Mouse (Mus musculus) neural tube, embryonic 14.5 days (tissue): ENCODE measurements around the gene Pdk3. TPM values are rescaled to one million over a fixed set of nuclear protein-coding genes. Genes with fewer than 3 reads are reported as not detected.

Experiments
- ATAC-seq: fragments of 200-750 bp; cut with Nextera tagmentation; 2 replicates; pipeline ENCODE4 v1.8.0; 2017; ENCODE audit warnings: low read depth, mild to moderate bottlenecking, moderate TSS enrichment, moderate library complexity
- H3K27ac ChIP-seq: fragments of 300-500 bp; sonication (generic); 2 replicates; pipeline ENCODE4 v1.5.1; 2014; ENCODE audit warnings: low read depth, mild to moderate bottlenecking, control low read depth, low read length, moderate library complexity, mixed read lengths
- H3K27me3 ChIP-seq: fragments of 300-500 bp; sonication (generic); 2 replicates; pipeline ENCODE4 v1.6.1; 2014; ENCODE audit warnings: low read length; ENCODE audit not compliant: control insufficient read depth, insufficient read depth
- H3K36me3 ChIP-seq: fragments of 300-500 bp; sonication (generic); 2 replicates; pipeline ENCODE4 v1.6.1; 2014; ENCODE audit warnings: low read length, mixed read lengths; ENCODE audit not compliant: control insufficient read depth, insufficient read depth
- H3K4me1 ChIP-seq: fragments of 300-500 bp; sonication (generic); 2 replicates; pipeline ENCODE4 v1.6.1; 2014; ENCODE audit warnings: low read length; ENCODE audit not compliant: control insufficient read depth, insufficient read depth
- H3K4me2 ChIP-seq: fragments of 300-500 bp; sonication (generic); 2 replicates; pipeline ENCODE4 v1.6.1; 2014; ENCODE audit warnings: mild to moderate bottlenecking, low read depth, low read length, control low read depth
- H3K4me3 ChIP-seq: fragments of 300-500 bp; sonication (generic); 2 replicates; pipeline ENCODE4 v1.5.1; 2014; ENCODE audit warnings: low read depth, low read length, control low read depth, mixed read lengths
- H3K9ac ChIP-seq: fragments of 300-500 bp; sonication (generic); replicated peaks from 2 replicates; pipeline ENCODE4 v1.6.1; 2014; ENCODE audit warnings: low read depth, mild to moderate bottlenecking, control low read depth, low read length, mixed read lengths
- H3K9me3 ChIP-seq: fragments of 300-500 bp; sonication (generic); 2 replicates; pipeline ENCODE4 v1.6.1; 2016; ENCODE audit warnings: low read length; ENCODE audit not compliant: control insufficient read depth
- WGBS: fragments of 180-500 bp; shearing (Covaris S2); extraction: QIAGEN DNeasy Blood & Tissue Kit; methylation state at CpG from one replicate; pipeline ENCODE4 v1.1.7; 2014; 5-methylcytosine and 5-hydroxymethylcytosine counted together
- polyA plus RNA-seq: library from polyadenylated mRNA; unstranded; fragments of >200 nt; fragmentation: Nextera tagmentation; extraction: Ambion mirVana; gene quantifications from 2 replicates; pipeline ENCODE4 v1.2.1, GENCODE M21; 2014

Pdk3 gene
- polyA plus RNA-seq, 1 experiment from 2014 or later, result 22.5 TPM

- Histone ChIP-seq H3K4me2 (no peak overlapping the region), H3K36me3 (no peaks in the 10 kb centered on the region), H3K9me3 (no peaks in the 10 kb centered on the region), H3K9ac (no peak overlapping the region), H3K4me3 (no peak overlapping the region), H3K4me1 (no peaks in the 10 kb centered on the region), H3K27ac (no peak overlapping the region), H3K27me3 (no peaks in the 10 kb centered on the region)
- ATAC-seq, result no peak
These were observed 38.8 kb downstream of the Pdk3 start for GRCm38 (mm10) chrX:93793168-93793567.

GRCm38 (mm10) chrX:93789562-93789961, 42.4 kb downstream of the Pdk3 start:
- Histone ChIP-seq H3K36me3 (no peaks in the 10 kb centered on the region), H3K9ac (no peak overlapping the region), H3K9me3 (no peaks in the 10 kb centered on the region), H3K27ac (no peak overlapping the region), H3K4me1 (no peaks in the 10 kb centered on the region), H3K4me3 (no peak overlapping the region), H3K4me2 (no peak overlapping the region), H3K27me3 (no peaks in the 10 kb centered on the region)
- no peak for ATAC-seq
- 62% methylated on average over 1 of the region's 1 CpGs for WGBS

- Histone ChIP-seq H3K36me3 (no peaks in the 10 kb centered on the region), H3K9ac (no peak overlapping the region), H3K4me2 (no peak overlapping the region), H3K27ac (no peak overlapping the region), H3K4me3 (no peak overlapping the region), H3K27me3 (no peaks in the 10 kb centered on the region), H3K9me3 (no peaks in the 10 kb centered on the region), H3K4me1 (no peaks in the 10 kb centered on the region)
- ATAC-seq, result no peak
- whole genome bisulfite sequencing, result 82% methylated on average over 3 of the region's 3 CpGs
These were observed 71.2 kb downstream of the Pdk3 start for GRCm38 (mm10) chrX:93760770-93761169.

DNA sequence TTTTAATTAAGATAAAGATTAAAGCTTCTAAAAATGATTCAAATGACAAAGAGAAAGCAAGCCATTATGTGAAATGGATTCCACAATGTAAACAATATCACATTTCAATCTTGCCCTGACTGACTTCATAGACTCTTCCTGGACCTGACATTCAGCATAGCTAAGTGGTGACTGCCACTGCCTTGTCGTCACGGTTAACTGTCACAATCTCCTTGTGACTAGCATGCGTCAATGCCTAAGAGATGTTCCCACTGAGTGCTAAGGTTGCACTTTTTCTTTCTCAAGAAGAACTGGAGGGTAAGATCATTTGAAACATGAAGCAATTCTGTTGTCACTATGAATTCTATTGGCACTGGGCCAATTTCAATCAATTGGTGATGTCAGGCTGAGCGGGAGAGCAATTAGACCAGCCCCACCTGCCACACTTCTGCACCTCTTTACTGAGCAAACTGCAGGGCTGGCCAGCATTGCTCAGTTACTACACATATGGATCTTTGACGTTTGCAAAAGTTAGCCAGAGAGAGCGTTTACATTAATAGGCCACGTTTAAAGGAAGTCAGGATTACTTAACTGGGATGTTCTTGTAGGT, 75.0 kb downstream of the Pdk3 start:
- H3K27me3 ChIP-seq, result no peaks in the 10 kb centered on the region
- H3K4me1 ChIP-seq, result no peaks in the 10 kb centered on the region
- H3K36me3 ChIP-seq, result no peaks in the 10 kb centered on the region
- no peak for ATAC-seq
- no peaks in the 10 kb centered on the region for H3K9me3 ChIP-seq
- no peak overlapping the region for H3K4me3 ChIP-seq
- H3K4me2 ChIP-seq, result no peak overlapping the region
- H3K9ac ChIP-seq, result no peak overlapping the region
- no peak overlapping the region for H3K27ac ChIP-seq
- WGBS, result 55% methylated on average over 7 of the region's 7 CpGs

- Histone ChIP-seq H3K4me2 (no peak overlapping the region), H3K27ac (no peak overlapping the region), H3K36me3 (no peaks in the 10 kb centered on the region), H3K4me1 (no peaks in the 10 kb centered on the region), H3K27me3 (no peaks in the 10 kb centered on the region), H3K9me3 (no peaks in the 10 kb centered on the region), H3K9ac (no peak overlapping the region), H3K4me3 (no peak overlapping the region)
- peak; percentile 54; the same call in 1 of the 2 replicates for ATAC-seq
- 55% methylated on average over 11 of the region's 11 CpGs for WGBS
These were observed 76.7 kb downstream of the Pdk3 start for GRCm38 (mm10) chrX:93755210-93755842.

DNA sequence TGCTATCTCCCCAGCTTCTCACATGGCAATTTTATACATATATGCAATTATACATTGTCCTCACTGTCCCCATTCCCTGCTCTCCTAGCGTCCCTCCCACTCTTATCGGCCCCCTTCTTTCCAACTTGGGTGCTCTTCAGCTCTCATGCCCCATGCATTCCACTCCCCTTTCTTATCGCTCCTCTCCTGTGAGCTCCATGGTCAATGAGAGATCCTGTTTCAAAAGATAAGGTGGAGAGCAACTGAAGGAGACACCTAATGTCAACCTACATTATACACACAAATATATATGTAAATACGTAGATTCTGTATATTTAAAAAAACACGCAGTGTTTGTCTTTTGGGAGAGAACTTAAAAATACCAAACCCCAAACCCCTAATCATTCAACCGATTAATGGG, 81.4 kb downstream of the Pdk3 start:
- H3K27me3 ChIP-seq, result no peaks in the 10 kb centered on the region
- H3K4me3 ChIP-seq, result no peak overlapping the region
- no peaks in the 10 kb centered on the region for H3K9me3 ChIP-seq
- no peak overlapping the region for H3K27ac ChIP-seq
- no peaks in the 10 kb centered on the region for H3K36me3 ChIP-seq
- no peak for ATAC-seq
- no peaks in the 10 kb centered on the region for H3K4me1 ChIP-seq
- WGBS, result 95% methylated on average over 6 of the region's 6 CpGs
- H3K9ac ChIP-seq, result no peak overlapping the region
- no peak overlapping the region for H3K4me2 ChIP-seq

DNA sequence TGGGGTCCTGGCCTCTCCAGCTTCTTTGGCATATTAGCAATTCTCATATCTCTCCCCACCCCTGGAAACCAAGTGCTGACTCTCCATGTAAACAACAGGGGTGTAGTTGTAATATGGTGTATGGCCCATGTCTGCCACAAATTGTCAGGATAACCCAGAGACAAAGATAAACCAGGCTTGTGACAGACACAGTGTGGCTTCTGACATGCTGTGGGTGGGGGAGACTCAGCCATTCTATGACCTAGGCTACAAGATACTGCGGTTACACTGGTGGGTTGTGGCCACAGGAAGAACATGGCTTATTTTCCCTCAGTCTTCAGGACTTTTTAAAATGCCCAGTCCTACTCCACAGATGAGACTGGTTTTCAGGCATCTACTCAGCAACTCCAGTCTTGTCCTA, 82.8 kb downstream of the Pdk3 start:
- 90% methylated on average over 1 of the region's 1 CpGs for WGBS
- no peaks in the 10 kb centered on the region for H3K9me3 ChIP-seq

DNA sequence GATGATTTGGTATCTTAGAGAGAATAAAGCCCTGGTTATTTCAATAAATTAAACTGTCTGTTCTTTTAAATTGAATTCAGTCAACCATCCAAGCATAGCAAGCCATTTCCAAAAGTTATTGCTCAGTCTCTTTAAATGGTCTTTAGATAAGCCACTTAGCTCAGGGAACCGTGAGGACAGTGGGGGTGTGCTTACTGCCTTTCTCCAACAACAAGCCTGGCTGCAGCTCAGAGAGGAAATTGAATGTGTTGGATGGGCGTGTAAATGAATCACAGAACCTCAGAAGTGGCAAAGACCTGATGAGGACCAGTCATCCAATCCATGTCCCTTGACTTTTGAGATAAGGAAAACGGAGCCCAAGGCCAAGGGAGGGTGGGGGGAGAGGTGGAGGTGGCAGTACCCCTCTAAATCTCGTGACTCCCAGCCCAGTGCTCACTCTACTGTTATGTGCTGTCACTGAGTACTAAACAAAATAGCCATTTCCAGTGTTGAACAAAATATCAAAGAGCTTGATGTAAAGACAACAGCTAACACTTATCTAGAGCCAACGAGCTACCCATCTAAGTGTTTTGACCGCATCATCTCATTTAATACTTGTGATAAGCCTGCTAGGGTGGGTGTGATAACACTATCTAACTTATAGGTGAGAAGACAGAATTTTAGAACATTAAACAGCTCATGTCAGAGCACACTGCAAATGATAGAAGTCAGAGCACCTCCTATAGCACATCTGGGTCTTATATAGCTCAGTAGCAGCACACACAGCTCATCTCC, 98.8 kb downstream of the Pdk3 start:
- Histone ChIP-seq H3K27ac (no peak overlapping the region), H3K27me3 (no peaks in the 10 kb centered on the region), H3K4me1 (no peaks in the 10 kb centered on the region), H3K9ac (no peak overlapping the region), H3K36me3 (no peaks in the 10 kb centered on the region), H3K9me3 (no peaks in the 10 kb centered on the region), H3K4me2 (no peak overlapping the region), H3K4me3 (no peak overlapping the region)
- ATAC-seq, result no peak; the same call in 1 of the 2 replicates
- 48% methylated on average over 6 of the region's 6 CpGs for WGBS

More for the DNA sequence above, 82.8 kb downstream of the Pdk3 start:
- ATAC-seq, result no peak
- no peak overlapping the region for H3K27ac ChIP-seq
- H3K4me1 ChIP-seq, result no peaks in the 10 kb centered on the region
- H3K27me3 ChIP-seq, result no peaks in the 10 kb centered on the region
- no peaks in the 10 kb centered on the region for H3K36me3 ChIP-seq
- H3K4me2 ChIP-seq, result no peak overlapping the region
- H3K4me3 ChIP-seq, result no peak overlapping the region
- H3K9ac ChIP-seq, result no peak overlapping the region

- no peak for ATAC-seq
These were observed 99.6 kb downstream of the Pdk3 start for GRCm38 (mm10) chrX:93732407-93732806.

More at GRCm38 (mm10) chrX:93732407-93732806, 99.6 kb downstream of the Pdk3 start:
- no peaks in the 10 kb centered on the region for H3K27me3 ChIP-seq
- H3K9ac ChIP-seq, result no peak overlapping the region
- H3K9me3 ChIP-seq, result no peaks in the 10 kb centered on the region
- H3K36me3 ChIP-seq, result no peaks in the 10 kb centered on the region
- no peaks in the 10 kb centered on the region for H3K4me1 ChIP-seq
- no peak overlapping the region for H3K27ac ChIP-seq
- H3K4me2 ChIP-seq, result no peak overlapping the region
- H3K4me3 ChIP-seq, result no peak overlapping the region
